Mouse (Mus musculus): ENCODE results near the gene Mical2. TPM values are rescaled to one million over a fixed set of nuclear protein-coding genes. Genes with fewer than 3 reads are reported as not detected.

The Mical2 gene
- total and polyA plus RNA-seq, 3 experiments = 0.22 TPM; not detected in 2

DNA sequence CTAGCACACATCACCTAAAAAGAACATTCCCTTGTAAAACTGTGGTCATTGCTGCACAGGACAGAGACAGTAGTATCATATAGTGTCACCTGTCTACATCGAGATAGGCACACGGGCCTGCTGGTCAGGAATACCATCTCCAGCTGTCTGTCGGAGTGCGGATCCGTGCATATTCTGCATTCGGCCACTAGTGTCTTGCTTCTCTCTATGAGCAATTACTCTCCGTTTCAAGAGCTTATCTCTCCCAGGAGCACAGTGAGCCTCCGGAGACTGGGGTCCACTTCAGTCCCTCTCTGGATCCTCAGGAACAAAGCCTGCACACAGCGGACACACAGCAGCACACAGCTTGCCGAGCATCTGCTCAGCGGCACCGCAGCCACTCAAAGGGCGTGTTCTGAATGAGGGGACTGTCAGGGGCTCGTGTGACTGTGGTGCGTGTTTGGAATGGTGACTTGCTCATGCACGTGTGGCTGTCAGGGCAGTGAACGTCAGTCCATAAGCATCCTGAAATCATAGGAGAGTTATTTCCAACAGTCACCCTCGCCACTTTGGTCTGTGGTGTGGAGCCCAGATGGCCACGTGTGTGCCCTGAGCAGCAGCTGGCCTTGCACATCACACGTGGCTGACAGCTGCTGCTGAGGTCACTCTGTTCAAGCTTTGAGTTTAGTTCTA, 3.3 kb downstream of the Mical2 start:
- Histone ChIP-seq H3K4me3 (ENCODE audit: low read depth, low read length) (no peak overlapping the region), H3K36me3 (replicated peaks) (no peaks in the 10 kb centered on the region), H3K9me3 (replicated peaks) (peaks cover 34% of the 10 kb centered on the region), H3K27me3 (ENCODE audit: insufficient read depth, low read length) (peaks cover 4% of the 10 kb centered on the region; the same call in 1 of the 2 replicates), H3K4me1 (ENCODE audit: insufficient read depth, low read depth, low read length) (no peaks in the 10 kb centered on the region)
- ATAC-seq (ENCODE audit: extremely low read depth, insufficient number of reproducible peaks, low FRiP score, poor library complexity, severe bottlenecking) (no peak), DNase-seq (ENCODE audit: low spot score) (no peak)
- TF ChIP-seq POLR2AphosphoS5 (IDR thresholded peaks at IDR 0.05; ENCODE audit: insufficient replicate concordance, low read depth, low read length) (no peak), GATA1 (IDR thresholded peaks at IDR 0.05; ENCODE audit: borderline replicate concordance, low read length) (no peak), GATA2 (IDR thresholded peaks at IDR 0.05; ENCODE audit: borderline replicate concordance, low read depth, low read length) (no peak), CTCF (IDR thresholded peaks at IDR 0.05; ENCODE audit: low read depth, low read length) (no peak), TAL1 (conservative IDR thresholded peaks at IDR 0.05; ENCODE audit: low read depth, low read length) (no peak)

DNA sequence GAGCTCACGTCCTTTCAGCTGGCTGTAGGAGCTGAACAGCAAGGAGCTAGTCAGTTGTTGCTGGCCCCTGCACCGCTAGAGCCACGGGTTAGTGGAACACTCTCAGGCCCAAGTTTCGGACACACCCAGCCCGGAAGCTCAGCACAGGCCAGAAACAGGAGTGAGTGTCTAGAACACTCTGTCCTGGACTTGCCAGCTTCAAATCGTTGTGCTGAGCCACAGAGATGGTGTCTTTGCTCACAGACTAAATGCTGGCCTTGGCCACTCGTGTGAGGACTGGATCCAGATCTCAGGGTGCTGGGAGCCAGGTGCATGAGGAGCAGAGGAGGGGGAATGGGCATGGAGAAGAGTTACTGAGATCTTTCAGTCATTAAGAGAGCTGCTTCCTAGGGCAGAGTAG, 6.1 kb downstream of the Mical2 start:
- Histone ChIP-seq H3K27me3 (ENCODE audit: insufficient read depth, low read length) (peaks cover 4% of the 10 kb centered on the region; the same call in 1 of the 2 replicates), H3K9me3 (replicated peaks) (peaks cover 24% of the 10 kb centered on the region), H3K4me1 (ENCODE audit: insufficient read depth, low read depth, low read length) (no peaks in the 10 kb centered on the region), H3K36me3 (replicated peaks) (no peaks in the 10 kb centered on the region), H3K4me3 (ENCODE audit: low read depth, low read length) (no peak overlapping the region)
- TF ChIP-seq CTCF (IDR thresholded peaks at IDR 0.05; ENCODE audit: low read depth, low read length) (no peak), GATA2 (IDR thresholded peaks at IDR 0.05; ENCODE audit: borderline replicate concordance, low read depth, low read length) (no peak), GATA1 (IDR thresholded peaks at IDR 0.05; ENCODE audit: borderline replicate concordance, low read length) (no peak), TAL1 (conservative IDR thresholded peaks at IDR 0.05; ENCODE audit: low read depth, low read length) (no peak), POLR2AphosphoS5 (IDR thresholded peaks at IDR 0.05; ENCODE audit: insufficient replicate concordance, low read depth, low read length) (no peak)
- ATAC-seq (ENCODE audit: extremely low read depth, insufficient number of reproducible peaks, low FRiP score, poor library complexity, severe bottlenecking) (no peak), DNase-seq (ENCODE audit: low spot score) (no peak)

DNA sequence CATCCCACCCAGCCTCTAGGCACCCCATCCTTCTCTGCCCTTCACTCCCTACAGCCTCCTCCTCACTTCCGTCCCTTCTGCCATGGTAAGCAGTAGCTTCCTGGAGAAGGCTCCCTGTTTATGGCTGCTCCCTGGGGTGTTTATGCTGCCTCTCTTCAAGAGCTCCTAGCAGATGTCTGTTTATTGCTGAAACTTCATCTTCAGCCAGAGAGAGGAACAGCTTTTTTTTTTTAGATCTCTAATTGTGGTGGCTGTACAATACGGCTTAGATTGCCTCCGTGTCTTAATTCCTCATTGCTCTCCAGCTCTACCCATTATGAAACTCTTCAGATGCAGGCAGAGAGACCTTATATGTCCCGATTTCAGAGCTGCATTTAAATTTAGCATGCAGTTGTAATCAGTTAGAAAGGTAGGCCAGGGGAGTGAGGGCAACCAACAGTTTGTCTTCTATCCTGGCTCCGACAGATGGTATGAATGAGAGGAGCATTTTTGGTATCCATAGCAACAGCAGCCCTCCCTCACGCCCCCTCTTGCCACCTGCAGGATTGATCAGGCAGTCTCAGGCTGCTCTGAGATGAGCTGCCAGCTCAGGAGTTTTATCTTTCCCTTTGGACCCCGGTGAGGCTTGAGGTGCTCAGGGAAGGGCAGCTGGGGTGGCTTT, 7.8 kb downstream of the Mical2 start:
- ATAC-seq (ENCODE audit: extremely low read depth, insufficient number of reproducible peaks, low FRiP score, poor library complexity, severe bottlenecking) (no peak), DNase-seq (ENCODE audit: low spot score) (no peak)
- TF ChIP-seq TAL1 (conservative IDR thresholded peaks at IDR 0.05; ENCODE audit: low read depth, low read length) (no peak), GATA1 (IDR thresholded peaks at IDR 0.05; ENCODE audit: borderline replicate concordance, low read length) (no peak), CTCF (IDR thresholded peaks at IDR 0.05; ENCODE audit: low read depth, low read length) (no peak), GATA2 (IDR thresholded peaks at IDR 0.05; ENCODE audit: borderline replicate concordance, low read depth, low read length) (no peak), POLR2AphosphoS5 (IDR thresholded peaks at IDR 0.05; ENCODE audit: insufficient replicate concordance, low read depth, low read length) (no peak)
- Histone ChIP-seq H3K4me3 (ENCODE audit: low read depth, low read length) (no peak overlapping the region), H3K27me3 (ENCODE audit: insufficient read depth, low read length) (peaks cover 4% of the 10 kb centered on the region; the same call in 1 of the 2 replicates), H3K36me3 (replicated peaks) (no peaks in the 10 kb centered on the region), H3K4me1 (ENCODE audit: insufficient read depth, low read depth, low read length) (no peaks in the 10 kb centered on the region), H3K9me3 (replicated peaks) (peaks cover 30% of the 10 kb centered on the region)

DNA sequence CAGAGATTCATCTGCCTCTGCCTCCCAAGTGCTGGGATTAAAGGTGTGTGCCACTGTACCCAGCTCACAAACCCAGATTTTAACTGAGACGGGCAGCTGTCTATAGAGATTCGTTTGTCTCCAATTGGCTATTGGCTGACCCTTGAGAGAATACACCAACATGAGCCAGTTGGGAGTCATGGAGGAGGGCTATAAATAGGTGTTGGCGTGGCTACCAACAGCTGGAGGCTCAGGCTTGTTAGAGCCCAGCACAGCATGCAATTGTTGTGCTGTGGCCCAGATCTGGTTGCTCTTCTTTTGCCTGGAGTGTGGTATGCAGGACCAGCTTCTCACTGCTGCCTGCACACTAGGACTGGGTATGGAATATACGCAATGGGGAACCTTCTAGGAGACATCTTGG, 8.8 kb downstream of the Mical2 start:
- DNase-seq (ENCODE audit: low spot score) (no peak), ATAC-seq (ENCODE audit: extremely low read depth, insufficient number of reproducible peaks, low FRiP score, poor library complexity, severe bottlenecking) (no peak)
- Histone ChIP-seq H3K4me1 (ENCODE audit: insufficient read depth, low read depth, low read length) (no peaks in the 10 kb centered on the region), H3K36me3 (replicated peaks) (no peaks in the 10 kb centered on the region), H3K27me3 (ENCODE audit: insufficient read depth, low read length) (peaks cover 4% of the 10 kb centered on the region; the same call in 1 of the 2 replicates), H3K4me3 (ENCODE audit: low read depth, low read length) (no peak overlapping the region), H3K9me3 (replicated peaks) (peaks cover 25% of the 10 kb centered on the region)
- TF ChIP-seq TAL1 (conservative IDR thresholded peaks at IDR 0.05; ENCODE audit: low read depth, low read length) (no peak), GATA2 (IDR thresholded peaks at IDR 0.05; ENCODE audit: borderline replicate concordance, low read depth, low read length) (no peak), CTCF (IDR thresholded peaks at IDR 0.05; ENCODE audit: low read depth, low read length) (no peak), GATA1 (IDR thresholded peaks at IDR 0.05; ENCODE audit: borderline replicate concordance, low read length) (no peak)

DNA sequence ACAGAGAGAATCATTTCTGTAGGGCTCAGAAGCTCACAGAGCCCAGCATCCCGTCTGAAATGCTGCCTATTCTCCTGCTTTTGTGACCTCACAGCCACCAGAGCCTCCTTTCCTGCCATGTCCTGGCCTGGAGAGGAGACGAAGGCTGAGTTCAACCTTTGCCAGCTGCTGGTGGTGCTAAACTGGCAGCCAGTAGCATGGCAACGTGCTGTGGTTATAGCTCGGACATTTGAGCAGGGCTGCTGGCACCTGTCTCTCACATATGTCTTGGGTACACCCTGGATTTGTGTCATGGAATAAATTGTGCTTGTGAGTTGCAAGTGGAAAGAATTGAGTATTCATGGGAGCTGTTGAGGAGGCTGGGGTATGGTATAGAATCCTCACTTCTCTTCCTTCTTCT, 9.8 kb downstream of the Mical2 start:
- H3K27me3 ChIP-seq (ENCODE audit: insufficient read depth, low read length) = peaks cover 4% of the 10 kb centered on the region; the same call in 1 of the 2 replicates
- TF ChIP-seq POLR2AphosphoS5 (IDR thresholded peaks at IDR 0.05; ENCODE audit: insufficient replicate concordance, low read depth, low read length) (no peak), GATA1 (IDR thresholded peaks at IDR 0.05; ENCODE audit: borderline replicate concordance, low read length) (no peak), TAL1 (conservative IDR thresholded peaks at IDR 0.05; ENCODE audit: low read depth, low read length) (no peak), CTCF (IDR thresholded peaks at IDR 0.05; ENCODE audit: low read depth, low read length) (no peak), GATA2 (IDR thresholded peaks at IDR 0.05; ENCODE audit: borderline replicate concordance, low read depth, low read length) (no peak)
- no peak for ATAC-seq (ENCODE audit: extremely low read depth, insufficient number of reproducible peaks, low FRiP score, poor library complexity, severe bottlenecking)

DNA sequence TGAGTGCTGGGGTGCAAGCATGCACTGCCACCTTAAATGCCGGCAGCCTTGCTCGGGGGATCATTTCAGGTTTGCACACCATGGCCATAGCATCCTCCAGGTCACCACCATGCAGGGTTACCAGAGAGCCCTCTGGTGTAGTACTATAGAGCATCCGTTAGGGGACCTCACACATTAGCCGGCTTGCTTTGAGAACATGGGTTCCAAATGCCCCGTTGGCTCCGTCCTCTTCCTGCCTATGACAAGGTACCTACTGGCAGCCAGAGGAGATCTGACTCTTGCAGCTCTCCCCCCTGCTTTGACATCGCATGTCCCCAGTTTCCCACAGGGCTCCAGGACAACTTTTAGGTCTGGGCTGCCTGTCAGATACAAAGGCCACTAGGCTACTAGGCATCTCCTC, 11.6 kb downstream of the Mical2 start:
- Histone ChIP-seq H3K4me1 (ENCODE audit: insufficient read depth, low read depth, low read length) (no peaks in the 10 kb centered on the region), H3K36me3 (replicated peaks) (no peaks in the 10 kb centered on the region), H3K9me3 (replicated peaks) (peaks cover 27% of the 10 kb centered on the region), H3K27me3 (ENCODE audit: insufficient read depth, low read length) (0 out of 2 replicates have a peak, but pooled peaks cover 4% of the 10 kb centered on the region), H3K4me3 (ENCODE audit: low read depth, low read length) (no peak overlapping the region)
- no peak for TF ChIP-seq POLR2AphosphoS5 (IDR thresholded peaks at IDR 0.05; ENCODE audit: insufficient replicate concordance, low read depth, low read length)
- no peak for TF ChIP-seq CTCF (IDR thresholded peaks at IDR 0.05; ENCODE audit: low read depth, low read length)
- TF ChIP-seq GATA1 (IDR thresholded peaks at IDR 0.05; ENCODE audit: borderline replicate concordance, low read length) = no peak
- TF ChIP-seq TAL1 (conservative IDR thresholded peaks at IDR 0.05; ENCODE audit: low read depth, low read length) = no peak
- TF ChIP-seq GATA2 (IDR thresholded peaks at IDR 0.05; ENCODE audit: borderline replicate concordance, low read depth, low read length) = no peak
- ATAC-seq (ENCODE audit: extremely low read depth, insufficient number of reproducible peaks, low FRiP score, poor library complexity, severe bottlenecking) (no peak), DNase-seq (ENCODE audit: low spot score) (no peak)

More for the DNA sequence above, 9.8 kb downstream of the Mical2 start:
- Histone ChIP-seq H3K9me3 (replicated peaks) (peaks cover 25% of the 10 kb centered on the region), H3K4me3 (ENCODE audit: low read depth, low read length) (no peak overlapping the region), H3K36me3 (replicated peaks) (no peaks in the 10 kb centered on the region), H3K4me1 (ENCODE audit: insufficient read depth, low read depth, low read length) (no peaks in the 10 kb centered on the region)
- DNase-seq (ENCODE audit: low spot score) = no peak

All from G1E (cell line).